Mouse (Mus musculus): Measurements from ENCODE around the gene Adgb.

GRCm38 (mm10) chr10:10322961-10323360 is 149.2 kb downstream of the Adgb start:
- TF ChIP-seq CTCF (IDR thresholded peaks at IDR 0.05; ENCODE audit: low read depth) = no peak
- no peak for TF ChIP-seq EP300 (optimal IDR thresholded peaks at IDR 0.05)
